Mouse (Mus musculus) embryonic facial prominence, embryonic 11.5 days (tissue): Measurements from ENCODE around the gene Olfr1420. TPM values are rescaled to one million over a fixed set of nuclear protein-coding genes. Genes with fewer than 3 reads are reported as not detected.
"Not testable (repeated sequence)": the region's sequence is repeated elsewhere in the genome, so short reads cannot be mapped to it uniquely, and the experiment has no call there.

Experiments used
- ATAC-seq: fragments of 200-750 bp; cut with Nextera tagmentation; replicated peaks from 2 replicates; pipeline ENCODE4 v1.8.0; 2017; ENCODE audit warnings: low read depth; ENCODE audit not compliant: insufficient number of reproducible peaks, low FRiP score, low TSS enrichment
- DNase-seq: peaks from one replicate; pipeline ENCODE4 v3.0.0-alpha.2; 2015; ENCODE audit warnings: low spot score
- H3K27ac ChIP-seq: fragments of 300-500 bp; sonication (generic); replicated peaks from 2 replicates; pipeline ENCODE4 v1.5.1; 2014; ENCODE audit warnings: mild to moderate bottlenecking, low read depth, low read length, control low read depth
- H3K27me3 ChIP-seq: fragments of 300-500 bp; sonication (generic); 2 replicates; pipeline ENCODE4 v1.6.1; 2014; ENCODE audit warnings: mild to moderate bottlenecking, low read length, moderate library complexity, mixed read lengths; ENCODE audit not compliant: control insufficient read depth, insufficient read depth
- H3K36me3 ChIP-seq: fragments of 300-500 bp; sonication (generic); replicated peaks from 2 replicates; pipeline ENCODE4 v1.6.1; 2014; ENCODE audit warnings: low read depth, mild to moderate bottlenecking, low read length, moderate library complexity, mixed read lengths; ENCODE audit not compliant: control insufficient read depth, insufficient read depth
- H3K4me1 ChIP-seq: fragments of 300-500 bp; sonication (generic); 2 replicates; pipeline ENCODE4 v1.6.1; 2014; ENCODE audit warnings: low read length, mixed read lengths; ENCODE audit not compliant: control insufficient read depth, insufficient read depth
- H3K4me2 ChIP-seq: fragments of 300-500 bp; sonication (generic); 2 replicates; pipeline ENCODE4 v1.6.1; 2014; ENCODE audit warnings: low read depth, mild to moderate bottlenecking, control low read depth, low read length, moderate library complexity
- H3K4me3 ChIP-seq: fragments of 300-500 bp; sonication (generic); 2 replicates; pipeline ENCODE4 v1.5.1; 2014; ENCODE audit warnings: low read depth, low read length, control low read depth
- H3K9ac ChIP-seq: fragments of 300-500 bp; sonication (generic); replicated peaks from 2 replicates; pipeline ENCODE4 v1.6.1; 2014; ENCODE audit warnings: mild to moderate bottlenecking, control low read depth, low read length
- H3K9me3 ChIP-seq: fragments of 300-500 bp; sonication (generic); replicated peaks from 2 replicates; pipeline ENCODE4 v1.6.1; 2016; ENCODE audit warnings: mild to moderate bottlenecking, low read length, inconsistent platforms, mixed read lengths; ENCODE audit not compliant: control insufficient read depth
- WGBS: fragments of 180-500 bp; shearing (Covaris S2); extraction: QIAGEN DNeasy Blood & Tissue Kit; methylation state at CpG from one replicate; pipeline ENCODE4 v1.1.7; 2014; 5-methylcytosine and 5-hydroxymethylcytosine counted together
- microRNA-seq: library from miRNA; unstranded; fragments of <30 nt; microRNA quantifications from one replicate; pipeline ENCODE4, GENCODE M21; 2016; ENCODE audit warnings: borderline number of aligned reads
- polyA plus RNA-seq: library from polyadenylated mRNA; unstranded; fragments of >200 nt; fragmentation: Nextera tagmentation; extraction: Ambion mirVana; gene quantifications from 2 replicates; pipeline ENCODE4 v1.2.1, GENCODE M21; 2014

The Olfr1420 gene
- polyA plus RNA-seq, 1 experiment from 2014 or later, result 0.07 TPM

- not testable (repeated sequence) for H3K4me1 ChIP-seq, H3K9me3 ChIP-seq, H3K36me3 ChIP-seq, H3K4me3 ChIP-seq, H3K9ac ChIP-seq, ATAC-seq, DNase-seq, H3K4me2 ChIP-seq, H3K27me3 ChIP-seq, H3K27ac ChIP-seq
- WGBS, result 99% methylated on average over 2 of the region's 2 CpGs
Measured at GRCm38 (mm10) chr19:11922515-11922914, 36.1 kb downstream of the Olfr1420 start.

GRCm38 (mm10) chr19:11926380-11926779, 40.0 kb downstream of the Olfr1420 start:
- Histone ChIP-seq H3K27me3 (no peaks in the 10 kb centered on the region), H3K9ac (no peak overlapping the region), H3K4me3 (no peak overlapping the region), H3K4me1 (no peaks in the 10 kb centered on the region), H3K27ac (no peak overlapping the region), H3K4me2 (no peak overlapping the region), H3K36me3 (peaks cover 3% of the 10 kb centered on the region), H3K9me3 (no peaks in the 10 kb centered on the region)
- 88% methylated on average over 2 of the region's 2 CpGs for WGBS
- DNase-seq (no peak), ATAC-seq (no peak)

GRCm38 (mm10) chr19:11928025-11928748, 41.8 kb downstream of the Olfr1420 start:
- DNase-seq, result no peak
- no peak overlapping the region for H3K4me2 ChIP-seq
- ATAC-seq, result no peak
- no peaks in the 10 kb centered on the region for H3K4me1 ChIP-seq
- no peaks in the 10 kb centered on the region for H3K9me3 ChIP-seq
- no peak overlapping the region for H3K4me3 ChIP-seq
- no peak overlapping the region for H3K27ac ChIP-seq
- H3K27me3 ChIP-seq, result no peaks in the 10 kb centered on the region
- WGBS, result 88% methylated on average over 4 of the region's 4 CpGs
- H3K36me3 ChIP-seq, result peaks cover 8% of the 10 kb centered on the region
- no peak overlapping the region for H3K9ac ChIP-seq

- H3K36me3 ChIP-seq, H3K4me3 ChIP-seq, H3K4me1 ChIP-seq, DNase-seq, H3K4me2 ChIP-seq, H3K27me3 ChIP-seq, H3K27ac ChIP-seq, ATAC-seq, H3K9me3 ChIP-seq, H3K9ac ChIP-seq: not testable (repeated sequence)
- WGBS, result 93% methylated on average over 9 of the region's 9 CpGs
Measured at GRCm38 (mm10) chr19:11946460-11946859, 60.1 kb downstream of the Olfr1420 start.

Small RNA genes within 50 kb of the gene (microRNA-seq; reads per million reads assigned to microRNA genes)
- 8.0 reads per million, percentile 9 among the genes with 10 or more reads in this experiment for gene Mir6994

Other genes starting within 250 kb of the Olfr1420 start
- 0.36 and 0.52 TPM in 2 replicates for gene Ms4a3, start 245.7 kb upstream of the Olfr1420 start, polyA plus RNA-seq
- gene Oosp2, start 226.0 kb upstream of the Olfr1420 start, polyA plus RNA-seq, result not detected in 2 replicates
- not detected in 2 replicates for gene Oosp1, start 195.4 kb upstream of the Olfr1420 start, polyA plus RNA-seq
- not detected in 2 replicates for gene Oosp3, start 189.5 kb upstream of the Olfr1420 start, polyA plus RNA-seq
- gene Gif, start 139.0 kb upstream of the Olfr1420 start, polyA plus RNA-seq, result not detected in 2 replicates
- gene Mrpl16, start 116.2 kb upstream of the Olfr1420 start, polyA plus RNA-seq, result 53.7 and 60.8 TPM in 2 replicates
- 10.8 and 13.0 TPM in 2 replicates for gene Stx3, start 67.2 kb upstream of the Olfr1420 start, polyA plus RNA-seq
- gene Olfr1417, start 47.3 kb upstream of the Olfr1420 start, polyA plus RNA-seq, result not detected in 2 replicates
- not detected in 2 replicates for gene Olfr1418, start 25.5 kb upstream of the Olfr1420 start, polyA plus RNA-seq
- gene Olfr1419, start 11.5 kb upstream of the Olfr1420 start, polyA plus RNA-seq, result not detected in 2 replicates
- 25.9 and 27.9 TPM in 2 replicates for gene Patl1, start 25.8 kb downstream of the Olfr1420 start, polyA plus RNA-seq
- 6.4 and 7.2 TPM in 2 replicates for gene Osbp, start 79.4 kb downstream of the Olfr1420 start, polyA plus RNA-seq
- not detected in 2 replicates for gene Olfr1423, start 154.8 kb downstream of the Olfr1420 start, polyA plus RNA-seq
- not detected in 2 replicates for gene Olfr1424, start 176.1 kb downstream of the Olfr1420 start, polyA plus RNA-seq
- gene Olfr1425, start 191.2 kb downstream of the Olfr1420 start, polyA plus RNA-seq, result not detected in 2 replicates
- not detected in 2 replicates for gene Olfr1426, start 205.4 kb downstream of the Olfr1420 start, polyA plus RNA-seq
- not detected in 2 replicates for gene Olfr1427, start 216.8 kb downstream of the Olfr1420 start, polyA plus RNA-seq
- not detected in 2 replicates for gene Olfr1428, start 229.3 kb downstream of the Olfr1420 start, polyA plus RNA-seq
- gene Olfr76, start 236.6 kb downstream of the Olfr1420 start, polyA plus RNA-seq, result not detected in 2 replicates